Mouse (Mus musculus) heart, postnatal 36 days (tissue): ENCODE data around the gene Pip5k1b. TPM values are rescaled to one million over a fixed set of nuclear protein-coding genes. Genes with fewer than 3 reads are reported as not detected.

Source experiments
- DNase-seq, 2 experiments: peaks; one replicate each; pipeline ENCODE4 v3.0.0; 2021 to 2022
- intact Hi-C: fragments of 180-260 bp; cut with DNase I; formaldehyde crosslinking; loops from one replicate; pipeline ENCODE4 v1.15.1; 2025
- total RNA-seq, 2 experiments: library from RNA; stranded (reverse); gene quantifications; 2 replicates each; pipeline ENCODE4 v1.2.3; 2021

Pip5k1b gene
- total RNA-seq, 2 experiments from 2014 or later: 22.1 to 27.5 TPM

- intact Hi-C loops: no loop called here
- no peak for DNase-seq
Observed at GRCm38 (mm10) chr19:24480916-24481315, 74.8 kb downstream of the Pip5k1b start.

DNA sequence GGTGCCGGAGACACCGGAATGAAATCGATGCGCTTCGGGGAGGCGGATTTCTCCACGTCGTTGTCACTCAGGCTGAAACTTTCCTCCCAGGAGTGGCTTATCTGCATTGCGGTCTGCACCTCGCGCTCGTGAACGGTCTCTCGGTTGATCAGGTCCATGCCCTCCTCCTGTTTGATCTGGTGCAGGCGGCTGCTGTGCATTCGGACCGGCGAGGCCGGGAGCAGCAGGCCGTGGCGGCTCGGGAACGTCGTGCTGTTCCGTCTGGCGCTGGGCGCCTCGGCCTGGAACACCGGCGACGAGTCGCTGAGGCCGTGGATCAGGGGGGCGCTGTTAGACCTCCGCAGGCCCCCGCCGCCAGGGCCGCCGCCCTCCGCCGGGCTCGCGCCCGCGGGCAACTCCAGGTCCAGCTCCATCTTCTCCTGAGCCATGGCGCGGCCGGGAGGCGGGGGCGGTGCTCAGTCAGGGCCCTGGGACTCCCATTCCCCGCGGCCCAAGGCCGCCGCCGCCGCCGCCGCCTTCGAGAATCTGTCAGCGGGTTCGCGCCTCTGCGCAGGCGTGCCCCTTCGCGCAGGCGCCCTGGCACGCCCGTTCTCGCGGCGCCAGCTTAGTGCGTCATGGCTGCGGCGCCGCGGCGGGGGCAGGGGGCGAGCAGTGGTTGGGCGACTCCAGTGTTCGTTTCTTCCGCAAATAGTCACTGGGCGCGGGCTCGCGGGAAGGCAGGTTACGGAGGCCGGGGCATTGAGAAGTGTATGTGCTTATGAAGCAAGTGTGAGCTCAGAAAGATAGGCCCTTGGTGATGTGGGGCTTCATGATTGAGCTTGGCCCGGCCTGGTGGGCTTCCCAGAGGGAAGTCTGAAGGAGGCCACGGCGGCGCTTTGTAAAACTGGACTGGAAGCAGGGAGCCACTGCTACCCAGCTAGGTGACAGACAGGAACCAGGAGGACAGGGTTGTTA lies 78.5 kb downstream of the Pip5k1b start, which contains the start of gene Fam122a:
Fam122a (minus strand) TSS at position 428 of the 954 bp plus-strand sequence.
- peak; percentile 91 to 93 for DNase-seq
- intact Hi-C loops: loop anchor here (2.0 to 5.0 kb wide), 2 partner anchors 80 to 176 kb away; partner anchors contain the start of gene Pip5k1b

DNA sequence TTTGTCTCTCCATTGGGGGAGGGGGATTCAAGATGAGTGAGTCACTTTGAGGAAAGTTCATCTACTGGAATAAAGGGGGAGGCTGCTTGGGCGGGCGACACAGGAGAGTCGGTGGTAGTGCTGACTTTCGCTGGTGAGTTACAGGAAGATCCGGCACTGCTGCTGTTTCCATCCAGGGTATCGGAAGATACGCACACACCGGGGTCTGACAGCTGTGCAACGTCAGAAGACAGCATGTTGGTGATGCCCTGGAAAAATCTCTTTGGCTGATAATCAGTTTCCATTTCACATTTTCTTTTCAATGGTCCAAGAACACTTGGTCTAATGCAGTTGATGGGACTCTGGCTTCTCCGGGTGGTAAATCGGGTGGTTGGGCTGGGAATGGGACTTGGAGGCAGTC lies 79.2 kb downstream of the Pip5k1b start:
- DNase-seq: peak in 1 of 2 experiments; percentile 9
- intact Hi-C loops: loop anchor here (2.0 to 5.0 kb wide), 2 partner anchors 81 to 176 kb away; partner anchors contain the start of gene Pip5k1b

DNA sequence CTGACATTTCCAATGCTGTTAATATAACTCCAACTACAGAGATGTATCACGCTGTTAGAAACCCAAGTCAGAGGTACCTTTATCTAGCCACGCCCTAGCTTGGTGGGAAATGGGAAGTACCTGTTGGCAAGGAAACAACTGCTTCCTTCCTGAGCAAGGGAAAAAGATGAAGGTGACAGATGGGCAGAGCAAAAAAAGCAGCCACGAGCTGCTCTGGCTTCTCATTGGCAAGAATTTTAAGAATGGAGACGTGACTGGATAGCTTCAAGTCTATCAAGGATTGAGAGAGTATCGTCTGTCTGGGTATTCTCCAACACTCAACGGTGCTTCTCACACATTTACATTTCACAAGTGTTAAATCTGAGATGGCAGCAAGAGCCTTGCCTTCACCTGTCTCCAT lies 80.4 kb downstream of the Pip5k1b start:
- intact Hi-C loops: loop anchor here (5.0 kb wide), 1 partner anchor 82 kb away; the partner anchor contains the start of gene Pip5k1b
- DNase-seq: no peak

- no peak for DNase-seq
- intact Hi-C loops: no loop called here
Observed at GRCm38 (mm10) chr19:24472512-24472911, 83.2 kb downstream of the Pip5k1b start.

DNA sequence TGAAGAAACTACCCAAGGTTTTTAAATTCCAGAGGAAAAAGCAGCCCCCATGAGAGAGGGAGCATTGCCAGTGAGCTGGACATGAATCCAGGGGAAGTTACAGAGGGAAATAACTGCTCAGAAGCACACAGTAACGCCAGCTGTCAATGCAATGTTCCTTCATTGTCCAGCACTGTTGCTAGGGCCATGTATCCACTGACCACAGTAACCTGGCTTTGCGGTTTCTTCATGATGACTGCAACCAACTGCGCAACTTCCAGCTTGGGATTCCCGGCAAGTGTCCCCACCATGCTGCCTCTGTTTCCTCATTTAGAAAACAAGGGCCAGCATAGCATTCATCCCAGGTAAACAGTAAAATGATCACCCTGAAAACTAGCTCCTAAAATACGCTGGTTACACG lies 84.1 kb downstream of the Pip5k1b start:
- intact Hi-C loops: no loop called here
- no peak for DNase-seq

DNA sequence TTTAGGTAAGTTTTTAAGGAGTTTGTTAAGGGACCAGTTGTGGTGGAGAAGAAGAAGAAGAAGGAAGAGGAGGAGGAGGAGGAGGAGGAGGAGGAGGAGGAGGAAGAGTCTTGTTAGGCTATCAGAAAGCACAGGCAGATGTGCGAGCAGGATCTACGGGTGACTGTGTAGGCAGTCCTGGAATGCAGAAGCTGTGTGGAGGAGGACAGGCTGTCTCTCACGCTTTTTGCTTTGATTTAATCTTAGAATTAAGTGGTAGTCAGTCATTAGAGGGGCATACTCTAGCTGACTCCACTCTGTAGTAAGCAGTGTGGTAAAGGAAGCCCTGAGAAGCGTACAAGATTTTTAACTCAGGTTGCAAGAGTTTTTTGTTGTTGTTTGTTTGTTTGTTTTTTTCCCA lies 86.5 kb downstream of the Pip5k1b start:
- DNase-seq: no peak
- intact Hi-C loops: no loop called here

DNA sequence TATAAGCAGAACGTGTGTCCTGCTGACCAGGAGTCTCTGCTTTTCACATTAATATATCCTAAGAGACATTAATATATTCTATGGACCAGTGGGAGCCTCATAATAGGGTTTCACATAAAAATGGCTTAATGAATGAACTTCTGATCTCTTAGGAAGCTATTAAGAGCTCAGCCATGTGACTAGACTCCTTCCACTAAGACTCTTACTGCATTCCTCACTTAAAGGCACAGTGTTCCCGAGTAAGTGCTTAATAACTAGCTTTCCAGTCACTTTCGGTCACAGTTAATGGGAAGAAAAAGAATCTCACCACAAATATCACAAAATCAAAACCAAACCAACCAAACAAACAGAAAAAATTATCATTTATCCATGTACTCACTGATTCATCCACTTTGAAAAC lies 87.1 kb downstream of the Pip5k1b start:
- DNase-seq: no peak
- intact Hi-C loops: no loop called here

GRCm38 (mm10) chr19:24463011-24463410 lies 92.7 kb downstream of the Pip5k1b start:
- no peak for DNase-seq
- intact Hi-C loops: no loop called here

DNA sequence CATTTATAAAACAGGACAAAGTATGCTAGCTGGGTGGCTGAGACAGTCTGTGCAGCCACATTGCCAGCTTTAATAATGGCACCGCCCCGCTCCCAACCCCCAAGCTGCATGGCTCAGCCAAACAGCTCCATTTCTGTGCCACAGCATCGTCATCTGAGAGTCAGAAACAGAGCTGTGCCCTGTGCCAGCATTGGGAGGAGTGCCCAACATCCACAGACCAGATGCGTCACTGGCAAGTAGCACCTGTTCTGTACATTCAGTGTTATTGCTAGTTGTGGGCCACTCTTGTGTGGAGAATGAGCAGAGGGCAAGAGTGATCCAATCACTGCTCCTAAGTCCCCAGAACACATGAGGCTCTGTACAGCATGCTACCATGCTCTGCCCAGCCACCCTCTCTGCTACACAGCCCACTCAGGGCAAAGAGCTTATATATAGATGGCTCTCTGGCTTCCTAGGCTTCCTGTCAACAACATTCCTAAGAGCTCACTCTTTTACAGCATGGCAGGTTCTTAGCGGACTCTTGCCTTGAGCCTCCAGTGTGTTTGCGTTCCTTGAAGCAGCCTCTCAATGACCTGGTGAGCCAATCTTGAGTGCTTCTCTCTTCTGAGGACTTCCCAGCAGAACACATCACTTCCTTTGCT lies 99.0 kb downstream of the Pip5k1b start:
- DNase-seq: peak; percentile 18
- intact Hi-C loops: no loop called here

DNA sequence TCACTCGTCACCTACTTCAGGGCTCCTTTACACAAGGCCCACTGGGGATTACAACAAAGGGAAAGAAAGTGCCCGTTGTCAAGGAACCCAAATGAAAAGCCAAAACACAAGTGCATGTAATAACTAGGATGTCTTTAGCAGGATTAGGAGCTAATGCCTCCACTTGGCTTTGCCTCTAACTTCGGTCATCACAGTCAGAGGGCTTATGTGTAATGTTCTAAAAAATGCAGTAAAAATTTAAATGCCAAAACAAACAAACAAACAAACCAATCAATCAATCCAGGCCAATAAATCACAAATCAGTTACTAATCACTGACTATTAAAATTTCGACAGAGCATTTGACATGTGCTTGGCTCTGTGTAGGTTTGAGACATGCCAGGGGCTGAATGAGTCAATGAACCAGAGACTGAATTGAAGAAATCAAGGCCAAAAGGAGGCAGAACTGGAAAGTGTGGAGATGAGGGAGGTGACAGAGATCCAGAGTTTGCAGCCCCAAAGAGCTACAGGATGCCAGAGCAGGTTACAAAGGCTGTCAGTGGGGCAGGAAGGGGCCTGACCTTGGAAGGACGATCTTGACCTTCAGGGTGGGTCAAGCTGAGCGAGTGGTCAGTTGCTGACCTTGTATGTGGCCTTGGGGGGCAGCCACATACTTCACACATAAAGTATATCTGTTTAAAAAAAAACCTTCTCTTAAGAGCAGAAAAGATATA lies 100.3 kb downstream of the Pip5k1b start:
- intact Hi-C loops: no loop called here
- no peak for DNase-seq

DNA sequence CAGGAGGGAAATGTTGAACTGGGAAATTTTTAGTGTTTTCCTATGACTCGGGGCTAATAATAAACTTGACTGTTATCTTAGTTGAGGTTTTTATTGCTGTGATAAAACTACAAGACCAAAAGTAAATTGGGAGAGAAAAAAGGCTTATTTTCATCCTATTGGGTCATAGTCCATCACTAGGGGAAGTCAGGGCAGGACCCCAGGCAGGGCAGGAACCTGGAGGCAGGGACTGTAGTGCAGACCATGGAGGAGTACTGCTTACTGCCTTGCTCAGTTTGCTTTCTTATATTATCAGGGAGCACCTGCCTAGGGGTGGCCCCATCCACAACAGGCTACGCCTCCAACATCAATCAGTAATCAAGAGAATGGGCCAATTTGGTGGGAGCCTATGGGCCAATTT lies 101.2 kb downstream of the Pip5k1b start:
- no peak for DNase-seq
- intact Hi-C loops: no loop called here

DNA sequence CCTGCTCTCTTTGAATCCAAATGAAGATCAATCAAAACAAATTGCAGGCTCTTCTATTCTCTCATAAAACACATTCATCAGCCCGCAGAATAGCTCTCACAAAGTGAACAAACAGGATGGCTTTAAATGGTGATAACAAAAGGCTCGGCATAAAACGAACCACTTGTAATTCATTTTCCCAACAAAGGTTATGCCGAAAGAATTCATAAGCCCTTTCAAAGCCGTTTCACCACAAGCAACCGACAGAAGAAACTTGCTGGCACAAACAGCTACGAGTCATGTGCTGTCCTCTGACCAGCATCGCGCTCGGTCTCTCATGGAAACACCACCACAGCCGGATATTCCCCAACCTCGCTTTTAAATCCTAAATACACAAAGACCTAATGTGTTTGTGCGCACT lies 102.3 kb downstream of the Pip5k1b start:
- intact Hi-C loops: no loop called here
- DNase-seq: no peak

DNA sequence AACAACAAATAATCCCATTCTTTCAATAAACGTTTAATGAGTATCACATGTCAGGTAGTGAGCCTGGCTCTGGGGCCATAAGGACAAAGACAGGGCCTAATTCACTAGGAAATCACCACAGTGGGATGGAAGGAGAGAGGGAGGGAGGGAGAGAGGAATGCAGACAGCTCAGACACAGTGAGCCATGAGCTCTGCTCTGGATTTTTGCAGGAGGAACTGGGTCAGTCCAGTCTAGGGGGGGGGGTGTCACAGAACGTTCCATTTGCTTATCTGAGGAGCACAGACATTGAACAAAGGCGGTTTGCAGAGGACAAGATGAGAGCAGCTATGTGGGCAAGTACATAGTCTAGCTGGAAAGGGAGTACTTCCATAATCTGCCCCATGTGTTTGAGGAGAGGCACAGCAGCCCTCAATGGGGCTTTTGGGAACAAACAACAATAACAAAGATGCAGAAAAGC lies 103.2 kb downstream of the Pip5k1b start:
- intact Hi-C loops: no loop called here
- DNase-seq: no peak

- DNase-seq: no peak
- intact Hi-C loops: no loop called here
Observed at GRCm38 (mm10) chr19:24451626-24452025, 104.0 kb downstream of the Pip5k1b start.

- no peak for DNase-seq
- intact Hi-C loops: no loop called here
Observed at GRCm38 (mm10) chr19:24450740-24451139, 104.9 kb downstream of the Pip5k1b start.

DNA sequence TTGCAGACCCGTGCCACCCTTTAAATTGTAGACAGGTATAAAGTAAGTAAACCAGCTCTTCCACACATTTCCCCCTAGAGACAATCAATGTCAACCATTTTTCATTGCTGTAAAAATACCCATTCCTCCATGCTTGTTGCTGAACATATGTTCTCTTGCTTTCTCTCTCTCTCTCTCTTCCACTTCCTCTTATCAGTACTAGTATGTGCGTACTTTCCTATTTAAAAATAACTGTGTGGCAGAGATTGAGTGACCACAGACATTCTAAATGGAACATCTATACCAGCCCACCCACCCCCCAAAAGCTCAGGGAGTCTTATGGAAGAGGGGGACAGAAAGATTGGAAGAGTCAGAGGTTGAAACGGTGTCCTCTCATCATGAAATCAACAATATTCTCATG lies 111.3 kb downstream of the Pip5k1b start:
- intact Hi-C loops: no loop called here
- DNase-seq: no peak

- intact Hi-C loops: no loop called here
- no peak for DNase-seq
Observed at GRCm38 (mm10) chr19:24439715-24440114, 116.0 kb downstream of the Pip5k1b start.

GRCm38 (mm10) chr19:24434291-24434690 lies 121.4 kb downstream of the Pip5k1b start:
- DNase-seq: no peak
- intact Hi-C loops: no loop called here

DNA sequence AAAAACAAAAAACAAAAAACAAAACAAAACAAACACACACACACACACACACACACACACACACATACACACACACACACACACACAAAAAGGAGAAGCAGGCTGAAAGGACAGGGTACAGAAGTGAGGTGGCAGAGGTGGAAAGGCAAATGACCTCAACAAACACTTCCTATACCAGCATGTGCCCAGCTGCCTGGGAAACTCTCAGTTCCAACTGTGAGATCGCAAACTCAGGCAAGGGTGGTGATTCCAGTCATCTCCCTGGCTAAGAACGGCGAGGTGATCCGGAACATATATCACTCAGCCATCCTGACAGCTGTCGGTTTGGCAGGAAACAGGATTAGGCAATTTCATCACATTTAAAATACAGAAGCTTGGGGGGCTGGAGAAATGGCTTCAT lies 123.2 kb downstream of the Pip5k1b start:
- no peak for DNase-seq
- intact Hi-C loops: no loop called here

DNA sequence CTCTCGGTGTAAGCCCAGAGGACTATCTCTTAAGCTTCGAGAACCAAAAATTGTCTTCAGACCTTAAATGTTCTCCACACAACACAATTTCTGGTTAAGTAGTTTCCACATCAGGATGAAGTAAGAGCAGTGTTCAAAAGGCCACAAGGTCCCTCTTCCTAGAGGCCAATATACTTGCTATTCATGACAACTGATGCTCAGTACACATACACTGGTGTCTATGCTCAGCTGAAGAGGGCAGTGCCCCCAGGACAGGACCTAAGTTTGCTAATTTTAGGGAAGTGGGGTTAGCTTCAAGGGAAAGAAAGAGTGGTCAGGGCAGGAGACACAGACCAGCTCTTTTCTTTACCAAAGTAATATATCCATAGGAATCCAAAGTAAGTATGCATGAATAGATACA lies 124.3 kb downstream of the Pip5k1b start:
- DNase-seq: no peak
- intact Hi-C loops: no loop called here
